Mouse (Mus musculus): ENCODE data around the gene Cmpk1.
A peak's percentile ranks its signal among the peaks of the same experiment; 100 is the strongest.
"Not testable (repeated sequence)": the region's sequence is repeated elsewhere in the genome, so short reads cannot be mapped to it uniquely, and the experiment has no call there.

The Cmpk1 gene

GRCm38 (mm10) chr4:114986591-114987432, at the start of gene Cmpk1:
TSS of gene Cmpk1 (minus strand) at chr4:114987241.
- peak; percentile 73 to 74 for DNase-seq (ENCODE audit: low spot score in 2 of 2)

- DNase-seq (ENCODE audit: low spot score in 2 of 2) = no peak
Observed at GRCm38 (mm10) chr4:115035043-115035442, 48.0 kb upstream of the Cmpk1 start.

DNA sequence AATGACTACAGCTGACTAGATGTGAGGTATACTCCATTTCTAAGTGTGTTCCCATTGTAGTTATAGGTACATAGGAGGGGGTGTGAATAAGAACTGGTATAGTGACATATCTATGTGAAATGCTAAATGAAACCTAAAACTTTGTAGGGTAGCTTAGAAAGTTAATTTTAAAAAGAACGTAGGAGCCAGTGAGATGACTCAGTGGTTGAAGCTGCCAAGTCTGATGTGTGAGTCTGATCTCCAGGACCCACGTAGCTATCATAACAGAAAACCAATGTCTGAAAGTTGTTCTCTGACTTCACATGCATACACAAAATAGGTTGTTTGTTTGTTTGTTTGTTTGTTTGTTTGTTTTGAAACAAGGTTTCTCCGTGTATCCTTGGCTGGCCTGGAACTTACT, 33.0 kb upstream of the Cmpk1 start:
- DNase-seq (ENCODE audit: low spot score in 2 of 2) = no peak

- no peak for DNase-seq (ENCODE audit: low spot score in 2 of 2)
Observed at GRCm38 (mm10) chr4:115014276-115014675, 27.2 kb upstream of the Cmpk1 start.

- no peak for DNase-seq (ENCODE audit: low spot score in 2 of 2)
Observed at GRCm38 (mm10) chr4:115000429-115000795, 13.4 kb upstream of the Cmpk1 start.

GRCm38 (mm10) chr4:114999773-115000428, 12.9 kb upstream of the Cmpk1 start, which contains the start of gene Stil:
TSS of gene Stil (plus strand) at chr4:115000159.
- DNase-seq (ENCODE audit: low spot score in 2 of 2) = peak; percentile 94 to 96

DNA sequence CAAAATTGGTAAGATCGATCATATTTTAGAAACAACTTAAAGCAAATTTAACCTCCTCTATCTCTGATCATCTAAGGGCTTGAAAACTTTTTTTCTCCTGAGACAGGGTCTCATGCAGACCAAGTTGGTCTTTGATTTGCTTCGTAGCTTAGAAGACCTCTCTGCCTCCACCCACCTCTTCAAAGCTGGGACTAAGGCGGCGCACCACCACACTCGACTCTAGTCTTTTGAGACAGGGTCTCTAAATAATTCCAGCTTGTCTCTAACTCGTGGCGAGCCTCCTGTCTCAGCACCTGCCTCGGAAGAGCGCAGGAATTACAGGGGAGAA, 12.4 kb upstream of the Cmpk1 start:
- DNase-seq (ENCODE audit: low spot score in 2 of 2) = peak in 1 of 2 experiments; percentile 52

DNA sequence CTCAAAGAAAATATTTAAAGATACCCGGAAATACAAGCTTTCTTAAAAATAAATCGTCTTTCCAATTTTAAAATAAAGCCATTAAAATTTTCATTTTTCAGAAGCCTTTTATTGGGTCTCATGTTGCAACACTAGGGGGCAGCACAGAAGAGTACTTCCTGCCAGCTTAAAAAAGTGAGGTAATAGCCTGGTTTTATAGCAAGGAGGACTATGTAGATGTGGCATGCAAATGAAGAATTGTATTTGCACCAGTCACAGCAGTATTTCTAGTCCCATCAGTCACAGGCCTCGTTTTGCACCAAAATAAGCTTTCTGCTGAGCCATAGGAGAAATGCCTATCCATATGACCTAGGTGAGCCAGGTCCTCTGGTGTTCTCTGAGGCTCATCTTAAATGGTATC, 10.0 kb upstream of the Cmpk1 start:
- DNase-seq (ENCODE audit: low spot score in 2 of 2) = no peak

DNA sequence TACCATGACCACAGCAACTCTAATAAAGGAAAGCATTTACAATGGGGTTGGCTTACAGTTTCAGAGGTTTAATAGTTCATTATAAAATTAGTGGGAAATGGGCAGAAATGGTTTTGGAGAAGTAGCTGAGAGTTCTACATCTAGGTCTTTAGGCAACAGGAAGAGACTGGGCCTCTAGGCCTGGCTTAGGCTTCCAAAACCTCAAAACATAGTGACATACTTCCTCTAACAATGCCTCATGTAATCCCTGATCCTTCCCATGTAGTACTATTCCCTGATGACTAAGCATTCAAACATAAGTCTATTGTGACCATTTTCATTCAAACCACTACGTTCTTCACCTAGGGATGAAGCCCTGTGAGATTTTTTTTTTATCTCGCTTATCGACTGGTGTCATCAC, 7.2 kb upstream of the Cmpk1 start:
- DNase-seq (ENCODE audit: low spot score in 2 of 2) = no peak

- no peak for DNase-seq (ENCODE audit: low spot score in 2 of 2)
Observed at GRCm38 (mm10) chr4:114986211-114986590, 840 bp downstream of the Cmpk1 start.

DNA sequence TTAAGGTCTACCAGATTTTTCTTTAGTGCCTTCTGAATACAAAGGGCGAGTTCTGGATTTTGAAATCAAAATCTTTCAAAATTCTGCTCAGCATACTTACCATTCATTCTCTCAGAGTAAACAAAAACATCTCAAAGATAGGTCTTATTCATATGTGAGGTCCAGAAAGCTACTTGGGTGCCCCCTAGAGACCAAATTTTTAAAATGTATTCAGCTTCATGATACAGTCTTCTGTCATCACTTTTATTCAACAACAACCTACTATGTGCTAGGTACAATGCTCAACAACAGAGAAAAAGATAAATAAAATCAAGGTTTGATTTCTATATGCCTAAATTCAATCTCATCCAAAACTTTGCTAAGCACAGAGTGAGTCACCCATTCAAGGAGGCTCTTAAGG, 4.0 kb downstream of the Cmpk1 start:
- no peak for DNase-seq (ENCODE audit: low spot score in 2 of 2)

DNA sequence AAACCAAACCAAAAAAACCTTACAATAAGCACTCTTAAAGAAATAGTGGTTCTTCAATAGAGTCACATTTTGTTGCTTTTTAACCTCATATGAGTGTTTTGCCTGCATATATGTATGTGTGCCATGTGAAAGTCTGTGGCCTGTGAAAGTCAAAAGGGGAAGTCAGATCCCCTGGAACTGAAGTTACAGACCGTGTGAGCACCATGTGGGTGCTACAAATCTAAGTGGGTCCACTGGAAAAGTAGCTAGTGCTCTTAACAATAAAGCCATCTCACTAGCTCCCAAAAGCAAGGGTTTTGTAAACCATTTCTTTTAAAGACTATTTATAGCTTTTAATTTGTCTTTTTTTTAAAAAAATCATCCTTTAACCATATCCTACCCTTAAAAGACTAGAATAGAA, 4.4 kb downstream of the Cmpk1 start:
- DNase-seq (ENCODE audit: low spot score in 2 of 2) = no peak

DNA sequence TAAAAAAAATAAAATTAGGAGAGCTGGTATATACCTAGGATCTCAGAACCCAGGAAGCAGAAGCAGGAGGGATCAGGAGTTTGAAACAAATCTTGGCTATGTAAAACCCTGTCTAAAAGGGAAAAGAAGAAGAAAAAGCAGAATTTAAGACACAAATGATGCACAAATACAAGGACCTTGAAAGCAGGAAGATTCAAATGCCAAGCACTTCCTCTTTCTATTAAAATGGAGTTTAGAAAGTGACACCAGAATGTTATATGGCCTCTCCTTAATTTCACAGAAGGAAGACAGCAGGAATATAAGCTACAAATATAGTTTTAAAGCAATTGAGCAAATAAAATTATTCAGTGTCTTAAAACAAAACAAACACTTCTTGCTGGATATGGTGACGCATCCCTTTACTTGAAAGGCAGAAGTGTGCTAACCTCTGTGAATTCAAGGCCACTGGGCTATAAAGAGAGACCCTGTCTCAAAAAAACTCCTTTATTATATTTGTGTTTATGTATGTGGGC, 13.8 kb downstream of the Cmpk1 start:
- DNase-seq (ENCODE audit: low spot score in 2 of 2) = no peak

DNA sequence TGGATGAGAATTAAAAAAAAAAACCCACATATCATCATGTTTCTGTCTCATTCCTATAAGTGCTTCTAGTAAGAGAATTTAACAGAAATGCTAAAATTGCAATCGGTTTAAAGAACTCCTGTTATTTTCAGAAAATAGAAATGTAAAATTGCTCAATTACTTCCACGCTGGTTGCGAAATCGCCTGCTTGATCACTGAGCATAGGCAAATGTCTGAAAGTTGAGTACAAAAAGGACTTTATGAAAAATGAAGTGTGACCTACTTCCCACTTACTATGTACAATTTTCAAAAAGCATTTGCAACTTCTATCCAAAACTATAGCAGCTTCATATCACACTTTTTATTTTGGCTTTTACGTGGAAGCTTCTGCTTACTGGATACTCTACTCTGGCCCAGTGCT, 16.3 kb downstream of the Cmpk1 start:
- no peak for DNase-seq (ENCODE audit: low spot score in 2 of 2)

DNA sequence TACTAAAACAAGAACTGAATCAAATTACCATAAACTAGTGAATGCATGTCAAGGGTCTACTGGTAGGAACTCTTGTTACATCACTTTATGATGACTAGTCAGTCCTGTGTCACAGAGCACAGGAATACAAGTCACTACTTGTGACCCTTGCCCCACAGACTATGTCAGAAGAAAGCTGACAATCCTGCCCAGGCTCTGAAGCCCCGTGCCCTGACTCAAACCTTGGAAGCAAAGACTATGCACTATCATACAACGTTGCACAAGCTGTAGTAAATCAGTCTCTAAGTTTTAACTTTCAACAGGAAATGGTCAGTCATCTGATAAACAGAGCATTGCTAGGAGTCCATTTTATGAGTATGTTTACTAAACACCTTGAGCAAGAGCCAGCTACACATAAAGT, 26.2 kb downstream of the Cmpk1 start:
- DNase-seq (ENCODE audit: low spot score in 2 of 2) = not testable (repeated sequence)

DNA sequence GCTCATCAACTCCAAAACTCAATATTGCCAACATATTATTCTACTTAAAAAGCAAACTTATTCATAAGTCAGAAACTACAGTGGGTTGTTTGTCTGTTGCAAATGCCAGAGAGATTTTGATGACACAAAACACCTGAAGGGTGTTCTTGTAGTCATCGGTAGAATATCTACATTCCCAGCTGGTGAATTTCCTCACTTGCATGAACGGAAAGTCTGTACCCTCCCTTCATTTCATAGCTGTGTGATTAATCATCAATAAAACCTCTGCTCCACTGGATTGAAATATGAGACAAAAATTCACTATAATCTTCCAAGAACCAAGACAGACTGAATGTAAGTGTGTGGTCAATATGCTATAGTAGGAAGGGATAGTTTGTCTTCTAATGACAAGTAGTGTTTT, 27.5 kb downstream of the Cmpk1 start:
- no peak for DNase-seq (ENCODE audit: low spot score in 2 of 2)

GRCm38 (mm10) chr4:114958786-114959185, 28.3 kb downstream of the Cmpk1 start:
- no peak for DNase-seq (ENCODE audit: low spot score in 2 of 2)

- DNase-seq (ENCODE audit: low spot score in 2 of 2) = no peak
Observed at GRCm38 (mm10) chr4:114958231-114958630, 28.8 kb downstream of the Cmpk1 start.

GRCm38 (mm10) chr4:114957403-114957802, 29.6 kb downstream of the Cmpk1 start:
- no peak for DNase-seq (ENCODE audit: low spot score in 2 of 2)

DNA sequence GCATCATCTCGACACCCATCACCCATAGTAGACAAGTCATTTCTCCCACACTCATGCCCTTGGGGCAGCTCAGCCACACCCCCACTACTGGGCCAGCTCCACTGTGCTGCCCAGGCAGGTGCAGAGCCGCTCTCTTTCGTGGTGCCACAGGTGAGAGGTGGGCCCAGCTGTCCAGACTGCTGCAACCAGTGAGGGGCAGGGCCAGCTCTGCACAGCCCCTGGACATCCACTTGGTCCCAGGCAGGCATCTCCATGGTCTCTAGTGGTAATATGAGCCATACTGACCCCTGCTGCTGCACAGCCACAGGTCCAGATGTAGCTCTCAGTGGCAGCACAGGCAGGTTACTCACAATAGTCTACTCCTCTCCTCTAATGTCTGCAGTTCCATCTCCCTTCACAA, 33.9 kb downstream of the Cmpk1 start:
- no peak for DNase-seq (ENCODE audit: low spot score in 2 of 2)

DNA sequence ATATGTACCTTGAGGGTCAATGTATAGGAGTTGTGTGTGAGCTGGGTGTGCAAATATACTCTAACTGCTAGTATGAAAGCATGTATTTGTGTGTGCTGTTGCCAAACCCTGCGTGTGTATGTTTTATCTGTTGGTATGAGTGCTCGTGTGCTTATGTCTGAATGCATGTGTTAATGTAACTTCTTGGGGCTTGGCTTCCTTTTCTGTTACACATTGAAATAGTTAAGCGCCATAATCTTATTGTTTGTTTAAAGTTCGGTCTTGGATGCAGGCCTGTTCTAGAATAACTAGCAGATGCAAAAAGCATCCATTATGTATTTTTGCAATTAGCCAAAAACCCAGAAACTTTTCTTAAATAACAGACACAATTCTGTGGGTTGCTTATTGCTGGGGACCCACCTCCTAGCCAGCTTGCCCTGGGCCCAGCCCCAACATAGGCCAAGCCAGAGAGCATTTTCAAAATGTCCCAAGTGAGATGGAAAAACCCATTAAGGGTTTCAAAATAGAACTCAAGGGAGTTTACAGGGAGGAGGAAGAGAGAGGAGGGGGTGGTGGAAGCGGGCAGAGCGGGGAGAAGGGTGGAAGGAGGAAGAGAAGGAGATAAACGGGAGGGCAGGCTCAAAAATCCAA, 39.1 kb downstream of the Cmpk1 start:
- no peak for DNase-seq (ENCODE audit: low spot score in 2 of 2)

GRCm38 (mm10) chr4:114947395-114947794, 39.6 kb downstream of the Cmpk1 start:
- DNase-seq (ENCODE audit: low spot score in 2 of 2) = peak; percentile 66 to 73

GRCm38 (mm10) chr4:114946416-114946815, 40.6 kb downstream of the Cmpk1 start:
- DNase-seq (ENCODE audit: low spot score in 2 of 2) = no peak

Measured in urinary bladder, adult 18-20 months (tissue).